Mouse (Mus musculus): ENCODE data around the gene Sdhb. TPM values are rescaled to one million over a fixed set of nuclear protein-coding genes. Genes with fewer than 3 reads are reported as not detected.

The Sdhb gene
- total RNA-seq, 2 experiments from 2014 or later, result 170 to 178 TPM

DNA sequence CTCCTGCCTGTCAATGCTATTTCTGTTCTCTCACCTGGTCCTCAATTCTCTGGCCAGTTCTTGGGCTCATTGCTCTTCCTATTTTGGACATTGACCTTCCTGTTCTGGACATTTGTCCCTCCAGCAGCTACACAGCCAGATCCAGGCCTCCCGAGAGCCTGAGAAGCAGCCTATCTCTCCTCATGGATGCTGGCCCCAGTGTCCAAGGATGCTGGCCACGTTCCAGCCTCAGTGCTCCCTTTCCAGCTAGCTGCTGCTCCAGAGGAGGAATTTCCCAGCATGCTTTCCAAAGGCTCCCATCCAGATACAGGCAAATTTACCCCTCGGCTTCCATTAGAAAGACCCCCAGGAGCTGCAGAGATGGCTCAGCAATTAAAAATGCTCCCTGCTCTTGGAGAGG is 10.4 kb upstream of the Sdhb start:
- DNase-seq (ENCODE audit: extremely low spot score in 1 of 2, low spot score in 2 of 2), result no peak
- no peak overlapping the region for H3K27ac ChIP-seq
- intact Hi-C loops (cut with DNase I), result no loop called here
- no peak overlapping the region for H3K4me3 ChIP-seq
- no peak for TF ChIP-seq CTCF (IDR thresholded peaks at IDR 0.05)

DNA sequence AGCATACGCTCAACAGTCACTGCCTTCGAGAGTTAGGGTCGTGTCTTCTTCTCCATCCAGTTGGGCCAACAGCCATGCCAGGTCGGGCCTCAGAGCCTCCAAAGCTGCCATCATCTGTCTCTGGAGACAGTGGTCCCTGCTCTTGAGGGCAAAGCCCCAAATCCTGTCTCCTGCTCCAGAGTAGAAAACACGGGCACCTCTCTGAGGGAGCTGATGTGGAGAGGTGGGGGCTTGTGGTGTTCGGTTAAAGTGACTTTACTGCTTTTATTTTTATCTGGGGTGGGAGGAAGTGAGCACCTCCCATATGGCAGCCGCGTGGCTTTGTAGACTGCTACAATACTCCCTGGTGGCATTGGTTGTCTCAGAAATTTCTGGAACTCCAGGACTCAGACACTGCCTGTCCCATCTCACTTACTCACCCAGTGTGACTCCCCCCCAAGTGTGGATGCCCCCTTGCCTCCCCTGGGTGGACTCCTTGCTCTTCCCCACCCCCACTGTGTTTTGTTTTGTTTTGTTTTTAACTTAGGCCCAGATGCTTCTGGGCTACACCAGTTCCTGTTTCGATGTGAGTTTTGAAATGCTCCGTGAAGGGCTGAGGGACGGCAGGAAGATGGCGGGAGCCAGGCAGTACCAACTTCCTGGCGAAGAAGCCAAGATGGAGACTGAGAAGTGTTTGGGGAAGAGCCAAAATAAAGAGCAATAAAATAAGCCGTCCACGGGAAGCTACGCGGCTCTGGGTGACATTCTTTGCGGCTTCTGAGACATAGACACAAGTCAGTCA is 9.0 kb upstream of the Sdhb start:
- H3K27ac ChIP-seq, result no peak overlapping the region
- intact Hi-C loops (cut with DNase I), result no loop called here
- TF ChIP-seq CTCF (IDR thresholded peaks at IDR 0.05), result no peak
- no peak for DNase-seq (ENCODE audit: extremely low spot score in 1 of 2, low spot score in 2 of 2)
- no peak overlapping the region for H3K4me3 ChIP-seq

DNA sequence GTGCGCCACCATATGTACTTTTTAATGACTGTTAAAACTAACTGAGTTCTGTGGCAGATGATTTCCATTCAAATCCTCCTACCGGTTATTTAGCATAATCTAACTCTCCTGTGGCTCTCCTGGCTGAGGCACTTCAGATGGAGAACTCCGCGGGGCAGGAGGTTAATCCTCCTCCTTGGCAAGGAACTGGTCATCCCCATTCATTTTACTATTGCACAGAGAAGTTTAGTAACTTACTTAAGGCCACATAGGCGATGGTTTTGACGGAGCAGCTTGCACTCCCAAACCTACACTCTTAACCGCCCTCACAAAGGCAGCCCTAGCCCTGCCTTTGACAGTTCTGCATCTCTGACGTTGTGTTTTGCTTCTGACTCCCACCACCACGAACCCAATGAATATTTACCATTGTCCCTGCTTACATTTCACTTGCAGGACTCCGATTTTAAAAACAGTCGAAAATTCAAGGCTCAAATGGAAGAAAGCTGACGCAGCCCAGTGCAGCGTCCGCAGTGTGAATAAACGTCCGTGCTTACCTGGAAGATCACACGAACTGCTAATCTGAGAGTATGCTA is 3.8 kb upstream of the Sdhb start:
- no peak for DNase-seq (ENCODE audit: extremely low spot score in 1 of 2, low spot score in 2 of 2)
- peak overlapping the region; percentile 93 for H3K27ac ChIP-seq
- TF ChIP-seq CTCF (IDR thresholded peaks at IDR 0.05), result no peak
- H3K4me3 ChIP-seq, result peak overlapping the region; percentile 54
- intact Hi-C loops (cut with DNase I), result loop anchor here (1.0 to 2.0 kb wide), 2 partner anchors 232 to 277 kb away; no protein-coding TSS in a partner anchor

DNA sequence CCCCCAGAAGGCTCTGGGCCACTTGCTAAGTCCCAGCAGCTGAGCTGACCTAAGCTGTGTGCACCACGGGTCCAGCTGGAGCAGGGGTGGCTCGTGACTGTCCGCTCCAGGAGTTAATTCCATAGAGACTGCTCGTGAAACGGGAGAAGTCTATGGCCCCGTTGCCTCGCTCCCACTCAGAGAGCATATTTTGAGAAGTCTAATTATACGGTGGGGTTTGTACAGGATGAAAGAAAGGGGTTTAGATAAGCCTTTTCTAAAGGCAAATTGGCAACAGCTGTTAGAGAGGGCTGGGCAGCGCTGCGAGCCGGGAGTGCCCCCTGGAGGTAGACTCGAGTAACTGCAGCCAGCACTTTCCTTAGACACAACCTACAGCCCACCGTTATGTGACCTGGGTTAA is 3.3 kb upstream of the Sdhb start:
- no peak; the same call in none of the 2 replicates for TF ChIP-seq CTCF (IDR thresholded peaks at IDR 0.05)
- intact Hi-C loops (cut with DNase I), result loop anchor here (1.0 to 2.0 kb wide), 3 partner anchors 51 to 277 kb away; partner anchors contain the start of gene Padi2
- DNase-seq (ENCODE audit: extremely low spot score in 1 of 2, low spot score in 2 of 2), result peak; percentile 80 to 83
- Histone ChIP-seq H3K27ac (peak overlapping the region; percentile 93), H3K4me3 (peak overlapping the region; percentile 54)

DNA sequence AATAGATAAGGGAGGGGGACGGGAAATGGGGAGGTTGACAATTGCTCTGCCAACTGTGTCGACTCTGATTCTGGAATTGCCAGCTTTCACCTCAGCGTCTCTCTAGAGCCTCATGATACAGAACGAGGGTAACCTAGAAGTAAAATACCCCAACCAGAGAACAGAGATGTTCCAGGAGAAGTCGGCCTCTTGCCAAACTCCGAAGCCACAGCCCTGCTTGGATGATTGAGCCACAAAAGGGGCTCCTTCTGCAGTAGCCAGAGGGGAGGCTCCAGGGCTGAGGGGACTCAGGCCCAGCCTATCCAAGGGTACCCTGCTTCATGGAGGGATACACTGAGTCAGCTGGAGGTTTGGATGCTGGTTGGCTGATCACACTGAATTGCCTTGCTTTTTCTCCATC is 2.7 kb upstream of the Sdhb start:
- DNase-seq (ENCODE audit: extremely low spot score in 1 of 2, low spot score in 2 of 2), result no peak
- peak overlapping the region; percentile 93 for H3K27ac ChIP-seq
- TF ChIP-seq CTCF (IDR thresholded peaks at IDR 0.05), result no peak
- intact Hi-C loops (cut with DNase I), result loop anchor here (1.0 kb wide), 1 partner anchor 52 kb away; the partner anchor contains the start of gene Padi2
- H3K4me3 ChIP-seq, result no peak overlapping the region

DNA sequence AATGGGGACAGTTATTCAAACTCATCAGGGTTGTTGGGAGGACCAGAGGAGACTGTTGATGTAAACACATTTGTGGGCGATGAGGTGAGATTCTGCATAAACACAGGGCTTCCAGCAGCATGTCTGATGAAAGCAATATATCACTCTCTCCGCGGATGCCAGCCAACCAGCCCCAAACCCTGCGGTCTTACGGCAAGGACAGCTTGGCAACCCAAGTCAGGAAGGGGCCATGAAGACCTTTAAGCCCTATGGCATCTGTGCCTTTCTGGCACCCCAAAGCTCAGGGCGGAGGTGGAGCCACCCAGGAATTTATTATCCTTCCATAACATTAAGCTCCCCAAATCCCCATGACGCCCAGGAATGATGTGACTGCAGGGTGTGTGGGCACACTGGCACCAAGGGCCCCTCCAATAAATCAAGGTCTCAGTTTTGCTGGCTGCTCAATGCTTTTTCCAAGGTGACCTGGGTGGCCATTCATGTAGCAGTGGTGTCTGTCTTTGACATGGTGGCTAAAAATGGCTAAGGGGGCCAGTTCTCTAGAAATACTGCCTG is 1.8 kb upstream of the Sdhb start:
- TF ChIP-seq CTCF (IDR thresholded peaks at IDR 0.05), result no peak
- DNase-seq (ENCODE audit: extremely low spot score in 1 of 2, low spot score in 2 of 2), result no peak
- intact Hi-C loops (cut with DNase I), result no loop called here
- no peak overlapping the region for H3K27ac ChIP-seq
- H3K4me3 ChIP-seq, result no peak overlapping the region

DNA sequence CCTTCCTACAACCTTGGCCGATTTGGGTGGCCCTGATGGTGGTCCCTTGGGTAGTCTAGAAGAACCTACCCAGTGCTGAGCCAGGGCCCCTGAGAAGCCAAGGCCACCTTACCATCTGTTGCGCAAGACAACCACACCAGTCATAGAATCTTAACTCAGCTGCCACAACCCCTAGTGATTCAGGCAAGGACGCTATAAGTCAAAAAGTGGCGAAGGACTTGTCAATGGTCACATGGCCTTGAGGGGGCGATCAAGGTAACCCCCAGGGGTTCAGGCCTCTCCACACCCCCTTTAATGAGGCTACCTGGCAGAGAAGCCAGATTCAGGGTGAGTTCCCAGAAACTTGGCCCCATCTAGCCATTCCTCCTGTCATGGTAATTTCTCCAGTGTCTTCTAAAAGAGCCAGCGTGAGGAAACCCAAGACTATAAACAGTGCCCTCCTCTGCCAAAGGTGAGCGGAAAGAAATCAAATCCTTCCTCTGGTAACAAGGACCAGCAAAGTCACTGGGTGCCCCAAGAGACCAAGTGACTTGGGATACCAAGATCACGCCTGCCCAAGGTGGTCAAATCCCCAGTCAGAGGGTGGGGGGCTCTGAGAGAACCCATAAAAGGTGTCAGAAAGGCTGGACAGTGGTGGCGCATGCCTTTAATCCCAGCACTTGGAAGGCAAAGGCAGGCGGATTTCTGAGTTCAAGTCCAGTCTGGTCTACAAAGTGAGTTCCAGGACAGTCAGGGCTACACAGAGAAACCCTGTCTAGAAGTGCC is 1.1 kb upstream of the Sdhb start:
- no peak for DNase-seq (ENCODE audit: extremely low spot score in 1 of 2, low spot score in 2 of 2)

DNA sequence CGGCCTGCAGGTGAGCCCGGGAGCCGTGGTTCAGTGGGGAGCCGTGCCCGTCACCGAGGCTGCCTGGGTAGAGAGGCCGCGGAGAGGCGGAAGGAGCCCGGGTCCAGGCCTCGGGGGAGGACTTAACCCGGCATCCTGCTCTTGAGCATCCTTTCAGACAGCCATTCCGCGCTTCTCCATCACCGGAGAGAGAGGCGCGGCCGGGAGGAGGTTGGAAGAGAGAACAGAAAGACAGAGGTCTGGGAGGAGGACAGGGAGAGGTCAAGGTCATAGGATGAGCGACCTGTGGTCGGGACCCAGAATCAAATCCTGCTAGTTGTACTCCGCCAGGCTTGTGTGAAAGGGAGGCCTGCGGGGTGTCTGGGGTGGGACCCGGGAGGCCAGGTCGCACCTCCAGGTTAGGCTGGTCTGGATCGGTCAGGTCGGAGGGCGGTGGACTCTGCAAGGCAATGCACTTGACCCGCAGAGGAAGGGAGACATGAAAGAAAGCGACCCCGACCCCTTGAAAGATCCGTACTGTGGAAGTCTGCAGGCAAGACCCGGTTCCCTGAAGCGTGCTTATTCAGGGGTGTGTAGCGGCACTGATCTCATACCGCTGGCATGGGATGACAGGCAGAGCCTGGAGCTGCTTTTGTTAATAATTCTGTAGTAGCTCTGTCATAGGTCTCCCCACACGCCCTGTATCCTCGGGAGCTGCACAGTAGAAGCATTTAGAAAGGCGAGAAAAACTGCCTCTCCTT is 634 bp downstream of the Sdhb start:
- DNase-seq (ENCODE audit: extremely low spot score in 1 of 2, low spot score in 2 of 2), result no peak
- H3K27ac ChIP-seq, result peak overlapping the region; percentile 99
- intact Hi-C loops (cut with DNase I), result loop anchor here (5.0 kb wide), 1 partner anchor 249 kb away; no protein-coding TSS in a partner anchor
- H3K4me3 ChIP-seq, result peak overlapping the region; percentile 90
- TF ChIP-seq CTCF (IDR thresholded peaks at IDR 0.05), result no peak

More for the DNA sequence above, 1.1 kb upstream of the Sdhb start:
- Histone ChIP-seq H3K27ac (no peak overlapping the region), H3K4me3 (no peak overlapping the region)
- intact Hi-C loops (cut with DNase I), result loop anchor here (5.0 kb wide), 1 partner anchor 248 kb away; no protein-coding TSS in a partner anchor
- no peak for TF ChIP-seq CTCF (IDR thresholded peaks at IDR 0.05)

DNA sequence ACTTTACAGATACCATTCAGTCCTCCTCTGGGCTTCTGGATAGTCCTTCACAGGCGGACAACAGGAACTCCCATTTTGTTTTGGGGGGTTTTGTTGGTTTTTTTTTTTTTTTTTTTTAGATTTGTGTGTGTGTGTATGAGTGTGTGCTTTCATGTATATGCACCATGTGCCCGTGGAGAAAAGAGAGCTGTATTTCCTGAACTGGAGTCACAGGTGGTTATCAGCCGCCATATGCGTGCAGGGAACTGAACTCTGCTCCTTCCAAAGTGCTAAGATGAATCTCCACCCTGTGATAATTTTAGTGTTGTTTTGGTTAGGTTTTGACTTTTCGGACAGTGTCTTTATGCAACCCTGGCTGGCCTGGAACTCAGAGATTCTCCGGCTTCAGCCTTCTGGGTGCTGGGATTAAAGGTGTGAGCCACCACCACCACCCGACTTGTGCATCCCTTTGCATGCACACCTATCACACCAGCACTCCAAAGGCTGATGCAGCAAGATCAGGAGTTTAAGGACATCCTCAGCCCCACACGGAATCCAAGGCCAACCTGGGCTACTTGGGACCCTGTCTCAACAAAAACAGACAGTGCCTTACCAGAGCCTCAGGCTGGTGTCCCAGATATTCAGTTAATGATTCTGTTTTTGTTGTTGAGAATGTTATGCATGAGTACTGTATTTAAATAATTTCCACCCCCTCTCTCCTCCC is 1.4 kb downstream of the Sdhb start:
- peak overlapping the region; percentile 90 for H3K4me3 ChIP-seq
- no peak for TF ChIP-seq CTCF (IDR thresholded peaks at IDR 0.05)
- no peak for DNase-seq (ENCODE audit: extremely low spot score in 1 of 2, low spot score in 2 of 2)
- peak overlapping the region; percentile 99; the same call in 1 of the 2 replicates for H3K27ac ChIP-seq
- intact Hi-C loops (cut with DNase I), result loop anchor here (5.0 kb wide), 1 partner anchor 250 kb away; no protein-coding TSS in a partner anchor

DNA sequence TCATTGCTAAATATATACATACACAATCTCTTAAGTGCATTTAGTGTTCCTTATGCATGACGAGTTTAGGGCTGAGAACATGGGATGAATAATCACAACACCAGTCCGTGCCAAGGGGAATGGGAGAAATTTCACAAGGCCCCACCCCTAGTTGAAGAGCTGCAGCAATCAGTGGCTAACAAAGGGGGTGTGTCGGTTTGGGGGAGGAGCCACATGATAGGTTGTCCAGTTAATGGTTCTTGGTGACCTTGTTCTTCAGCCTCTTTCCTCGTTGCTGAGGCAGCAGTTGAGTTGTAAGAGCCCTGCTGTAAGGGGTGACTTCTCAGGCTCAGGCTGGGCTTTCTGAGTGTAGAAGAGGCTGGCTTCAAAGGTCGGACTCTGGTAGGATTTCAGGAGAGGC is 1.9 kb downstream of the Sdhb start:
- intact Hi-C loops (cut with DNase I), result loop anchor here (5.0 kb wide), 1 partner anchor 251 kb away; no protein-coding TSS in a partner anchor
- Histone ChIP-seq H3K4me3 (peak overlapping the region; percentile 90), H3K27ac (peak overlapping the region; percentile 67)
- no peak for TF ChIP-seq CTCF (IDR thresholded peaks at IDR 0.05)
- DNase-seq (ENCODE audit: extremely low spot score in 1 of 2, low spot score in 2 of 2), result no peak

Measured in left cerebral cortex, adult 2 months (tissue).